Mouse (Mus musculus): ENCODE data around the gene BC030867. TPM values are rescaled to one million over a fixed set of nuclear protein-coding genes. Genes with fewer than 3 reads are reported as not detected.
A peak's percentile ranks its signal among the peaks of the same experiment; 100 is the strongest.

BC030867 gene
- polyA plus RNA-seq (2015; fragmentation: Nextera tagmentation; extraction: Ambion mirVana), result 6.3 and 9.2 TPM in 2 replicates

GRCm38 (mm10) chr11:102248630-102249230 lies at the start of gene BC030867:
BC030867 (plus strand) TSS chr11:102248882.
- ATAC-seq (replicated peaks; ENCODE audit: low FRiP score, low read depth) (peak; percentile 58; the same call in 1 of the 2 replicates), DNase-seq (ENCODE audit: low spot score) (peak; percentile 97)
- peak within 1 kb of the TSS; percentile 44; the same call in 1 of the 2 replicates for H3K9ac ChIP-seq (ENCODE audit: low read depth, low read length)
- peak; percentile 83 for TF ChIP-seq CTCF (IDR thresholded peaks at IDR 0.05; ENCODE audit: low read depth)
- under 1% methylated on average over 41 of the region's 41 CpGs for WGBS
- H3K4me1 ChIP-seq (replicated peaks; ENCODE audit: insufficient read depth, low read length), result peaks cover 16% of the 10 kb centered on the region; the same call in 1 of the 2 replicates
- no peak within 1 kb of the TSS for H3K27ac ChIP-seq
- no peaks in the 10 kb centered on the region for H3K9me3 ChIP-seq (replicated peaks; ENCODE audit: low read length)
- no peaks in the 10 kb centered on the region for H3K27me3 ChIP-seq (ENCODE audit: insufficient read depth, low read length)
- H3K4me2 ChIP-seq (ENCODE audit: low read length), result peak within 1 kb of the TSS; percentile 92
- no peaks in the 10 kb centered on the region for H3K36me3 ChIP-seq (ENCODE audit: insufficient read depth, low read length)
- H3K4me3 ChIP-seq (replicated peaks; ENCODE audit: low read depth, low read length), result peak within 1 kb of the TSS; percentile 56

DNA sequence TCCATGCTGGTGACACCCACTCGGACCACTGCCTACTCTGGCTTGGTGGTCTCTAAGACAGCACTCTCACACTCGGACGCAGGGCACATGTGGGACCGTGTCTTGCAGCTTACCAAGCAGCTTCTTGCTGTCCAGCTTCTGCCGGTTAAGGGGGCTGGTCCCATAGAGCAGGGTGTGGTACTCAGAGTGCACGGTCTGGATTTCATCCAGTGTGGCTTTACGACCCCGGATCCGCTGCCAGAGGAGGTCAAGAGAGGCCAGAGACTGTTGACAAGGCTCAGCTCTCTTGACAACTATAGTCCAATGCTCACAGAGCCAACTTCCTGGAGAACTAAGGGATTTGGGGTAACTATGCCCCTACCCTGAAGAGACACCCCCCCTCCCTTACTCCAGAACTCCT lies 48.8 kb upstream of the BC030867 start:
- Histone ChIP-seq H3K36me3 (ENCODE audit: insufficient read depth, low read length) (peaks cover 62% of the 10 kb centered on the region), H3K4me3 (replicated peaks; ENCODE audit: low read depth, low read length) (no peak overlapping the region), H3K9me3 (replicated peaks; ENCODE audit: low read length) (no peaks in the 10 kb centered on the region), H3K27me3 (ENCODE audit: insufficient read depth, low read length) (no peaks in the 10 kb centered on the region), H3K9ac (ENCODE audit: low read depth, low read length) (no peak overlapping the region), H3K27ac (no peak overlapping the region), H3K4me1 (replicated peaks; ENCODE audit: insufficient read depth, low read length) (no peaks in the 10 kb centered on the region), H3K4me2 (ENCODE audit: low read length) (no peak overlapping the region)
- DNase-seq (ENCODE audit: low spot score) (no peak), ATAC-seq (replicated peaks; ENCODE audit: low FRiP score, low read depth) (no peak)
- no peak for TF ChIP-seq CTCF (IDR thresholded peaks at IDR 0.05; ENCODE audit: low read depth)
- 44% methylated on average over 9 of the region's 9 CpGs for WGBS

- WGBS, result 78% methylated on average over 12 of the region's 12 CpGs
- H3K9me3 ChIP-seq (replicated peaks; ENCODE audit: low read length), result no peaks in the 10 kb centered on the region
- no peak for DNase-seq (ENCODE audit: low spot score)
- no peak for ATAC-seq (replicated peaks; ENCODE audit: low FRiP score, low read depth)
- no peaks in the 10 kb centered on the region for H3K27me3 ChIP-seq (ENCODE audit: insufficient read depth, low read length)
- no peak overlapping the region for H3K9ac ChIP-seq (ENCODE audit: low read depth, low read length)
- H3K36me3 ChIP-seq (ENCODE audit: insufficient read depth, low read length), result peaks cover 60% of the 10 kb centered on the region
- H3K4me2 ChIP-seq (ENCODE audit: low read length), result no peak overlapping the region
- H3K4me1 ChIP-seq (replicated peaks; ENCODE audit: insufficient read depth, low read length), result no peaks in the 10 kb centered on the region
- H3K27ac ChIP-seq, result no peak overlapping the region
- TF ChIP-seq CTCF (IDR thresholded peaks at IDR 0.05; ENCODE audit: low read depth), result peak; percentile 46
- H3K4me3 ChIP-seq (replicated peaks; ENCODE audit: low read depth, low read length), result no peak overlapping the region
These were observed 47.3 kb upstream of the BC030867 start for GRCm38 (mm10) chr11:102201408-102201821.

DNA sequence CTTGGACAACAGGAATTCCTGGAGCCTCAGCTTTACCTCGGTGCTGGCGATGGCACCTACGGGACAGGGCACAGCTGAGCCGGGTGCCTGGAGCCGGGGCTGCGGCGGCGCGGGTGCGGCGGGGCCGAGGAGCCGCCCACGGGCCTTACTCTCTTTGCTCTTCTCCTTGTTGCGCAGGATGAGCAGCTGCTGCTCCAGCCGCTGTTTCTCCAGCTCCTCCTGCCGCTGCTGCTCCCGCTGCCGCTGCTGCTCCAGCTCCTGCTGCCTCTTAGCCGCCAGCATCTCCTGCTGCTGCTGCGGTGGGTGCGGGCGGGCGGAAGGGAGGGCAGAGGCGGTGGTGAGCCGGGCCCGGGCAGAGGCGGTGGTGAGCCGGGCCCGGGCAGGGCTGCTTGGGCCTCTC lies 42.2 kb upstream of the BC030867 start:
- H3K9me3 ChIP-seq (replicated peaks; ENCODE audit: low read length), result no peaks in the 10 kb centered on the region
- H3K27me3 ChIP-seq (ENCODE audit: insufficient read depth, low read length), result no peaks in the 10 kb centered on the region
- no peak overlapping the region for H3K4me3 ChIP-seq (replicated peaks; ENCODE audit: low read depth, low read length)
- DNase-seq (ENCODE audit: low spot score) (no peak), ATAC-seq (replicated peaks; ENCODE audit: low FRiP score, low read depth) (no peak)
- H3K27ac ChIP-seq, result no peak overlapping the region
- WGBS, result 73% methylated on average over 30 of the region's 30 CpGs
- H3K4me2 ChIP-seq (ENCODE audit: low read length), result no peak overlapping the region
- no peak overlapping the region for H3K9ac ChIP-seq (ENCODE audit: low read depth, low read length)
- no peak for TF ChIP-seq CTCF (IDR thresholded peaks at IDR 0.05; ENCODE audit: low read depth)
- peaks cover 37% of the 10 kb centered on the region for H3K36me3 ChIP-seq (ENCODE audit: insufficient read depth, low read length)
- H3K4me1 ChIP-seq (replicated peaks; ENCODE audit: insufficient read depth, low read length), result peaks cover 19% of the 10 kb centered on the region; the same call in 1 of the 2 replicates

DNA sequence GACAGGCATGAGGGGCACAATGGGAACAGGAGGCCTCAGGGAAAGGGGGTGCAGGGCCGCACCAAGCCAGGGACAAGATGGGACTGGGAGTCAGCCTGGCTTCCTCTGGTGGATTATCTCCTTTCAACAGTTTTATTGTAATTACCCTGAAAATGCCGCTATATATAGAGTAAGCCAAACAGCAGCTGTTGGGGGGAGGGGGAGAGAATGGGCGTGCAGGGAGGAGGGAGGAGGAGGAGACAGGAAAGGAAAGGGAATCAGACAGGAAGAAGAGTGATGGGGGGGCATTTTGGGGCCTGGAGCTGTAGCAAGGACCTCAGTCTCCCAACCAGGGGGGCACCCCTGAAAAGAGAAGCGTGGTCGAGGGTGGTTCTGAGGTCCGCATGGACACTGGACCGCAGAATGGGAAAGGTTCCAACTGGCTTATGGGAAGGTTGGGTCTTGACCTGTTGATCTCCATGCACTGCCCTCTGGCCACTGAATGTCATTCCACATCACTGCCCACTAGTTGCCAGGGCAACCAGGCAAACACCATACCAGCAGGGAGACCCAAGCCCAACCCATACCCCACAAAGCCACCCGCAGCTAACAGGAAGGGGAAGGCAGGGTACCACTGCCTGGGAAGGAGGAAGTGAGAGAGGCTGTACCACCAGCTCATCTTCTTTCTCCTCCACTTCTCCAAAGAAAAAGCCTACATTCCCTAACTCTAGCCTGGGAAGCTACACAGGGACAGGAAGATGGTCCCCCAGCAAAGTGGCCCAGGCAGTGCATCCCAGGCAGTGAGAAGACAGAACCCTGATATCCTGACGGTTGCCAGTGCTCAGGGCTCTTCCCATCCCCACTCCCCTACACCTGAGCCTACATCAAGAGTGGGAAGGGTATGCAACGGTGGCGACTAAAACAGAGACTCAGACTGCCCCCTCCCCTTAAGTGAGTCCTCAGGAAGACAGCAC lies 40.6 kb upstream of the BC030867 start:
- peaks cover 26% of the 10 kb centered on the region for H3K36me3 ChIP-seq (ENCODE audit: insufficient read depth, low read length)
- no peak for TF ChIP-seq CTCF (IDR thresholded peaks at IDR 0.05; ENCODE audit: low read depth)

GRCm38 (mm10) chr11:102208846-102209245 lies 39.8 kb upstream of the BC030867 start:
- no peak overlapping the region for H3K4me2 ChIP-seq (ENCODE audit: low read length)

More for the DNA sequence above, 40.6 kb upstream of the BC030867 start:
- 0 out of 2 replicates have a peak, but pooled peaks have one; percentile 18 for ATAC-seq (replicated peaks; ENCODE audit: low FRiP score, low read depth)
- peak overlapping the region; percentile 13; the same call in 1 of the 2 replicates for H3K4me2 ChIP-seq (ENCODE audit: low read length)
- peaks cover 24% of the 10 kb centered on the region; the same call in 1 of the 2 replicates for H3K4me1 ChIP-seq (replicated peaks; ENCODE audit: insufficient read depth, low read length)
- no peaks in the 10 kb centered on the region for H3K27me3 ChIP-seq (ENCODE audit: insufficient read depth, low read length)
- peak; percentile 84 for DNase-seq (ENCODE audit: low spot score)
- no peaks in the 10 kb centered on the region for H3K9me3 ChIP-seq (replicated peaks; ENCODE audit: low read length)
- peak overlapping the region; percentile 2; the same call in 1 of the 2 replicates for H3K27ac ChIP-seq
- H3K4me3 ChIP-seq (replicated peaks; ENCODE audit: low read depth, low read length), result no peak overlapping the region
- WGBS, result 46% methylated on average over 11 of the region's 11 CpGs
- H3K9ac ChIP-seq (ENCODE audit: low read depth, low read length), result no peak overlapping the region

More at GRCm38 (mm10) chr11:102208846-102209245, 39.8 kb upstream of the BC030867 start:
- WGBS, result 52% methylated on average over 3 of the region's 4 CpGs
- Histone ChIP-seq H3K4me3 (replicated peaks; ENCODE audit: low read depth, low read length) (no peak overlapping the region), H3K9ac (ENCODE audit: low read depth, low read length) (no peak overlapping the region), H3K27me3 (ENCODE audit: insufficient read depth, low read length) (no peaks in the 10 kb centered on the region), H3K9me3 (replicated peaks; ENCODE audit: low read length) (no peaks in the 10 kb centered on the region), H3K4me1 (replicated peaks; ENCODE audit: insufficient read depth, low read length) (peaks cover 24% of the 10 kb centered on the region; the same call in 1 of the 2 replicates), H3K27ac (no peak overlapping the region), H3K36me3 (ENCODE audit: insufficient read depth, low read length) (peaks cover 26% of the 10 kb centered on the region)
- no peak for TF ChIP-seq CTCF (IDR thresholded peaks at IDR 0.05; ENCODE audit: low read depth)
- DNase-seq (ENCODE audit: low spot score) (no peak), ATAC-seq (replicated peaks; ENCODE audit: low FRiP score, low read depth) (no peak)
